Mouse (Mus musculus): Measurements from ENCODE around the gene Cpeb2. TPM values are rescaled to one million over a fixed set of nuclear protein-coding genes. Genes with fewer than 3 reads are reported as not detected.

Gene Cpeb2
- polyA plus RNA-seq, 2 experiments, result 4.5 to 5.7 TPM

DNA sequence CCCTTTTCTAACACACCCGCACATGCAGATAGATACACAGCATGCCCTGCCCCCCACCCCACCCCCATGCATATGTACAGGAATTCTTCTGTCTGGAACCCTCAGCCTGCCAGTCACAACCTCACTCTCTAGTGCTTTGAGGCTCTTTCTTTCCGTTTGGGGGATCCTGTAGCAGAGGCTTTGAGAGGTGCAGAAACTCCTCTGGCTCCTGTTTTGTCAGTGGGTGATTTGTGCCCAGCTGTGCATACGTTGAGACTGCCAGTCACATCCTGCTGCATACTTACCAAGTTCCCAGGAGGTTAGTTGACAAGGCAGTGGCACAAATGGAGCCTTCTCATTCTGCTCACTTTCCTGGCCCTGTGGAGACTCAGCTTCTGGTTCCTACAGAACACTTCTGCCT, 68.0 kb downstream of the Cpeb2 start:
- no peak for ATAC-seq (ENCODE audit: low FRiP score, low read depth)
- 49% methylated on average over 3 of the region's 3 CpGs for WGBS
- H3K9me3 ChIP-seq (ENCODE audit: control insufficient read depth, low read length), result no peaks in the 10 kb centered on the region

DNA sequence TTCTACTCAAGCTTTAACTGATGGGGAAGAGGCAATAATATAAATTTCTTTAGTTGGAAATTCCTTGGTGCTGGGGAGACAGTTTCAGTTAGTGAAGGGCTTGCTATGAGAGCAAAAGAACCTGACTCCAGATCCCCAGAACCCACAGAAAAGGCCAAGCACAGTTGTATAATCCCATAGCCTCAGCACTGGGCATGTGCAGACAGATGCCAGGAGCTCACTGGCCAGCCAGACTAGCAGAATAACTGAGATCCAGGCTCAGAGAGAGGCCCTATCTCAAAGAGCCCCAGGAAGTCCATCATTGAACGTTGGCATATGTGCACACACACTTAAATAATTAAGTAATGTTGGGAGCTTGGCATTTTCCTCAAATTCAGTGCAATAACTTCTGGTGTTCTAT, 70.5 kb downstream of the Cpeb2 start:
- H3K27ac ChIP-seq (replicated peaks; ENCODE audit: low read depth, low read length), result no peak overlapping the region
- DNase-seq (ENCODE audit: low spot score) (no peak), ATAC-seq (ENCODE audit: low FRiP score, low read depth) (no peak)
- H3K4me1 ChIP-seq (ENCODE audit: control insufficient read depth, insufficient read depth, low read length), result no peaks in the 10 kb centered on the region
- H3K9me3 ChIP-seq (ENCODE audit: control insufficient read depth, low read length), result no peaks in the 10 kb centered on the region
- no peak overlapping the region for H3K4me3 ChIP-seq (replicated peaks; ENCODE audit: low read length)
- H3K27me3 ChIP-seq (ENCODE audit: control insufficient read depth, insufficient read depth, low read length), result no peaks in the 10 kb centered on the region
- no peak overlapping the region for H3K9ac ChIP-seq (ENCODE audit: low read depth, low read length, severe bottlenecking)
- 59% methylated on average over 1 of the region's 1 CpGs for WGBS
- no peak overlapping the region for H3K4me2 ChIP-seq (replicated peaks; ENCODE audit: low read depth, low read length, severe bottlenecking)
- H3K36me3 ChIP-seq (ENCODE audit: control insufficient read depth, insufficient read depth, low read length), result no peaks in the 10 kb centered on the region
- no peak for TF ChIP-seq POLR2A (IDR thresholded peaks at IDR 0.05; ENCODE audit: borderline replicate concordance, extremely low read depth, insufficient read depth, insufficient read length)

More for the DNA sequence above, 68.0 kb downstream of the Cpeb2 start:
- Histone ChIP-seq H3K27me3 (ENCODE audit: control insufficient read depth, insufficient read depth, low read length) (no peaks in the 10 kb centered on the region), H3K4me2 (replicated peaks; ENCODE audit: low read depth, low read length, severe bottlenecking) (no peak overlapping the region), H3K36me3 (ENCODE audit: control insufficient read depth, insufficient read depth, low read length) (no peaks in the 10 kb centered on the region), H3K9ac (ENCODE audit: low read depth, low read length, severe bottlenecking) (no peak overlapping the region), H3K4me1 (ENCODE audit: control insufficient read depth, insufficient read depth, low read length) (no peaks in the 10 kb centered on the region), H3K4me3 (replicated peaks; ENCODE audit: low read length) (no peak overlapping the region), H3K27ac (replicated peaks; ENCODE audit: low read depth, low read length) (no peak overlapping the region)
- no peak for TF ChIP-seq POLR2A (IDR thresholded peaks at IDR 0.05; ENCODE audit: borderline replicate concordance, extremely low read depth, insufficient read depth, insufficient read length)
- no peak for DNase-seq (ENCODE audit: low spot score)

DNA sequence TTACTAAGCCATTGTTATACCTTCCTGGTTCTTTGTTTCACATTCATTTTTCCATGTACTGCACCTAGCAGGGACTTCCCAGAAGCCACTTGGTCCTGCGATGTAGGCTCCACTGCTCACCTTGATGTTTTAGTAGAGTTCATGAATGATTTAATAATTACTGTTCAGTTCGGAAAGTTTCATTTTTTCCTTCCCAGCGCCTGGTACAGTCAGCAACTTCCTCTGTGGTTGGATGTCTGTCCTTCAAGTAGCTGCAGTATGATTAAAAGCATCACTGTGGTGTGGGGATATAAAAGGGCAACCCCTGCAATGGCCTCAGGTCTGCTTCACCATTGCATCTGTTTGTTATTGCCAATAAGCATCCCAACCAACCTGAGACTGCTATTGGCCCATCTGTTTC, 72.5 kb downstream of the Cpeb2 start:
- no peaks in the 10 kb centered on the region for H3K9me3 ChIP-seq (ENCODE audit: control insufficient read depth, low read length)
- H3K27me3 ChIP-seq (ENCODE audit: control insufficient read depth, insufficient read depth, low read length), result no peaks in the 10 kb centered on the region
- DNase-seq (ENCODE audit: low spot score) (no peak), ATAC-seq (ENCODE audit: low FRiP score, low read depth) (no peak)
- no peaks in the 10 kb centered on the region for H3K36me3 ChIP-seq (ENCODE audit: control insufficient read depth, insufficient read depth, low read length)
- H3K4me3 ChIP-seq (replicated peaks; ENCODE audit: low read length), result no peak overlapping the region
- no peak overlapping the region for H3K27ac ChIP-seq (replicated peaks; ENCODE audit: low read depth, low read length)
- H3K4me2 ChIP-seq (replicated peaks; ENCODE audit: low read depth, low read length, severe bottlenecking), result no peak overlapping the region
- no peak overlapping the region for H3K9ac ChIP-seq (ENCODE audit: low read depth, low read length, severe bottlenecking)
- TF ChIP-seq POLR2A (IDR thresholded peaks at IDR 0.05; ENCODE audit: borderline replicate concordance, extremely low read depth, insufficient read depth, insufficient read length), result no peak
- no peaks in the 10 kb centered on the region for H3K4me1 ChIP-seq (ENCODE audit: control insufficient read depth, insufficient read depth, low read length)
- WGBS, result 87% methylated on average over 3 of the region's 3 CpGs

DNA sequence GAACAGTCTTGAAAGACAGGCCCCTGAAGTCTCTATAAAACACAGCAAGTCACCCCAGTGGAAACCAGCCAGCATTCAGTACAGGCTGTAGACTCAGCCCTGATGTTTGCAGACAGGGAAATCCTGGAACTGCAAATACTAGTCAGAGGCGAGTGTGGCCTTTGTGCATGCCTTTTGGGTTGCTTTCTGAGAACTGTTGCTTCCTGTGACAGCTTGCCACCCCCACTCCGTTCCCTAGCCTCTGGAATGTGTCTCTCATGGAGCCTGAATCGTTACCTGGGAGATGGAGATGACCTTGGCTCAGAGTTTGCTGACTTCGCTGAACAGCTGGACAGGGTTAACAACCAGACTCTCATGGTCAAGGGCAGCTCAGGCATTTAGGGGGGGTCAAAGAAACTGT, 77.0 kb downstream of the Cpeb2 start:
- no peak for ATAC-seq (ENCODE audit: low FRiP score, low read depth)
- H3K4me3 ChIP-seq (replicated peaks; ENCODE audit: low read length), result no peak overlapping the region
- H3K9me3 ChIP-seq (ENCODE audit: control insufficient read depth, low read length), result no peaks in the 10 kb centered on the region
- no peak overlapping the region for H3K4me2 ChIP-seq (replicated peaks; ENCODE audit: low read depth, low read length, severe bottlenecking)
- no peak overlapping the region for H3K27ac ChIP-seq (replicated peaks; ENCODE audit: low read depth, low read length)
- H3K9ac ChIP-seq (ENCODE audit: low read depth, low read length, severe bottlenecking), result no peak overlapping the region
- DNase-seq (ENCODE audit: low spot score), result no peak
- no peak for TF ChIP-seq POLR2A (IDR thresholded peaks at IDR 0.05; ENCODE audit: borderline replicate concordance, extremely low read depth, insufficient read depth, insufficient read length)
- H3K4me1 ChIP-seq (ENCODE audit: control insufficient read depth, insufficient read depth, low read length), result no peaks in the 10 kb centered on the region
- H3K36me3 ChIP-seq (ENCODE audit: control insufficient read depth, insufficient read depth, low read length), result no peaks in the 10 kb centered on the region
- 44% methylated on average over 4 of the region's 4 CpGs for whole genome bisulfite sequencing
- no peaks in the 10 kb centered on the region for H3K27me3 ChIP-seq (ENCODE audit: control insufficient read depth, insufficient read depth, low read length)

- no peak for TF ChIP-seq POLR2A (IDR thresholded peaks at IDR 0.05; ENCODE audit: borderline replicate concordance, extremely low read depth, insufficient read depth, insufficient read length)
- H3K36me3 ChIP-seq (ENCODE audit: control insufficient read depth, insufficient read depth, low read length), result no peaks in the 10 kb centered on the region
- peaks cover 11% of the 10 kb centered on the region for H3K4me1 ChIP-seq (ENCODE audit: control insufficient read depth, insufficient read depth, low read length)
- H3K27ac ChIP-seq (replicated peaks; ENCODE audit: low read depth, low read length), result no peak overlapping the region
- no peaks in the 10 kb centered on the region for H3K27me3 ChIP-seq (ENCODE audit: control insufficient read depth, insufficient read depth, low read length)
- no peak for ATAC-seq (ENCODE audit: low FRiP score, low read depth)
- WGBS, result 73% methylated on average over 3 of the region's 3 CpGs
- H3K4me2 ChIP-seq (replicated peaks; ENCODE audit: low read depth, low read length, severe bottlenecking), result no peak overlapping the region
- no peak overlapping the region for H3K4me3 ChIP-seq (replicated peaks; ENCODE audit: low read length)
- no peaks in the 10 kb centered on the region for H3K9me3 ChIP-seq (ENCODE audit: control insufficient read depth, low read length)
- H3K9ac ChIP-seq (ENCODE audit: low read depth, low read length, severe bottlenecking), result no peak overlapping the region
- no peak for DNase-seq (ENCODE audit: low spot score)
Measured at GRCm38 (mm10) chr5:43324311-43324862, 91.4 kb downstream of the Cpeb2 start.

- no peak for TF ChIP-seq POLR2A (IDR thresholded peaks at IDR 0.05; ENCODE audit: borderline replicate concordance, extremely low read depth, insufficient read depth, insufficient read length)
- Histone ChIP-seq H3K9ac (ENCODE audit: low read depth, low read length, severe bottlenecking) (no peak overlapping the region), H3K9me3 (ENCODE audit: control insufficient read depth, low read length) (no peaks in the 10 kb centered on the region), H3K4me2 (replicated peaks; ENCODE audit: low read depth, low read length, severe bottlenecking) (no peak overlapping the region), H3K27ac (replicated peaks; ENCODE audit: low read depth, low read length) (no peak overlapping the region), H3K36me3 (ENCODE audit: control insufficient read depth, insufficient read depth, low read length) (no peaks in the 10 kb centered on the region), H3K27me3 (ENCODE audit: control insufficient read depth, insufficient read depth, low read length) (no peaks in the 10 kb centered on the region), H3K4me1 (ENCODE audit: control insufficient read depth, insufficient read depth, low read length) (peaks cover 11% of the 10 kb centered on the region), H3K4me3 (replicated peaks; ENCODE audit: low read length) (no peak overlapping the region)
- DNase-seq (ENCODE audit: low spot score), result no peak
- ATAC-seq (ENCODE audit: low FRiP score, low read depth), result no peak
- WGBS, result 31% methylated on average over 4 of the region's 4 CpGs
Measured at GRCm38 (mm10) chr5:43325561-43325960, 92.6 kb downstream of the Cpeb2 start.

All from limb, embryonic 14.5 days (tissue).